Mouse (Mus musculus) small intestine, adult 2 months (tissue): ENCODE measurements around the gene Fchsd2.

Experiments
- CTCF ChIP-seq: fragments of 200-500 bp; IDR thresholded peaks from 2 replicates; pipeline ENCODE4 v1.5.1; 2012; ENCODE audit warnings: low read depth, mild to moderate bottlenecking, control low read depth, inconsistent platforms, low read length, moderate library complexity, mixed read lengths; ENCODE audit not compliant: insufficient replicate concordance, insufficient read length; ENCODE audit errors: extremely low read depth
- POLR2A ChIP-seq: fragments of 200-500 bp; IDR thresholded peaks from 2 replicates; pipeline ENCODE4 v1.6.1; 2012; ENCODE audit warnings: low read depth, mild to moderate bottlenecking, control low read depth, inconsistent platforms, low read length, moderate library complexity

DNA sequence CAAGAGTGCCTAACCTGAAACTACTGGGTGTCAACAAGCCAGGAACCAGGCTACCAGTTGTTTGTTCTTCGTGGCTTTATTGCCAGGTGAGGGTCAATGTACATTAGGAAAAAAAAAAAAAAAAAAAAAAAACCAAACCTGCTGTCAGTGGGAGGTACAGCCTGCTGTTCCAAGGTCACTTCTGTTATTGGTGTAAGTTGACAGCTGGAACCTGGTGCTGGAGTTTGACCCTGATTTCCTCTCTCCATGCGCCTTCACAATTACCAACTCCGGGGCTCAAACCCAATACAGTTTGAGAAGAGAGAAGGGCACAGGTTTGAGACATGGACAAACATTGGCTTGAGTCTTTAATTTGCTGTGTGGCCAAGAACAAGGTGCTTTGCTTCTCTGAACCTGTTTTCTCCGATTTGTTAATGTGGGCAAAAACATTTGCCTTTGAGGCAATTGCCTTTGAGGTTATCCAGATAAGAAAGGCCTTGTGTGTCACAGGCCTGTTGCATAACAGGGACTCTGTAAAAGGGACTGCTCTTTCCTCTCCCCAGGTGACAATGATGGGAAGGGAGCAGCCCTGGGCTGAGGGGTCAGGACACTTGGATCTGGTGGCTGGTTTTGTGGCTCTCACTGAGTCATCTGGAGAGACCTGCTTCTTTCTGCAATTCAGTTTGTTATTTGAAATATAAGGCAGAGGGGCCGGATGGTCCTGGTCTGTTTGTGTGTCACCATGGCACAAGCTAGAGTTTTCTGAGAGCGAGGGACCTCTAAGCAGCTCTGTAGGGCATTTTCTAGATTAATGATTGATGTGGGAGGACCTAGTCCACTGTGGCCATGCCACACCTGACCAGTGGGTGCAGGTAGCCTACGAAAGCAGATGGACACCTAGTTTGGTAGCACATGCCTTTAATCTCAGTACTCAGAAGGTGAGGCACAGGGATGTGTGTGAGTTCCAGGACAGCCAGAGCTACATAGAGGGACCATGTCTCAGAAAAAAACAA, 27.7 kb upstream of the Fchsd2 start:
- TF ChIP-seq CTCF (no peak), POLR2A (no peak)
